Mouse (Mus musculus): ENCODE data around the gene Ddost. TPM values are rescaled to one million over a fixed set of nuclear protein-coding genes. Genes with fewer than 3 reads are reported as not detected.

Ddost gene
- total RNA-seq (2021) = 10 to 100 TPM; 95.5 to 96.8 TPM

GRCm38 (mm10) chr4:138304340-138305104 is at the start of gene Ddost:
Gene Ddost, plus strand, starts transcription at chr4:138304730.
- DNase-seq = peak; percentile 96 to 97

GRCm38 (mm10) chr4:138257116-138257687 is 47.3 kb upstream of the Ddost start:
- DNase-seq = no peak

- DNase-seq = no peak
Observed at GRCm38 (mm10) chr4:138258663-138259062, 45.9 kb upstream of the Ddost start.

DNA sequence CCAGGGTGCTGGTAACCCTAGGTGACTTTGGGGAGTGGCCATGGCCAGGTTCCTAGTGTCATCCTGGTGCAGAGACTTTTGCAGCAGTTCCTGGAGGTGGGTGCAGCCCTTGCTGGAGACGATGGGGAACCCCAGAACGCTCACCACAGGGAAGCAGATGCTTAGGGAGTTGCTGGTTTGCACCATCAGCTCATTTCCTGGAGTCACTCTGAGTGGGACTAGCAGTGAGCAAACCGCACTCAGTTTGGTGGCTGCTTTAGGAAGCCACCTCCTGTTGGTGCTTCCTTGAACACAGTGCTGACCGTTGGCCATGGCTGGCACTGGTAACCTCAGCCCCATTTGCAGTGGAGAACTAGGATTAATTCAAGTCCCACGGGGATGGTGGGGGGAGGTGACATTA is 45.0 kb upstream of the Ddost start:
- no peak for DNase-seq

DNA sequence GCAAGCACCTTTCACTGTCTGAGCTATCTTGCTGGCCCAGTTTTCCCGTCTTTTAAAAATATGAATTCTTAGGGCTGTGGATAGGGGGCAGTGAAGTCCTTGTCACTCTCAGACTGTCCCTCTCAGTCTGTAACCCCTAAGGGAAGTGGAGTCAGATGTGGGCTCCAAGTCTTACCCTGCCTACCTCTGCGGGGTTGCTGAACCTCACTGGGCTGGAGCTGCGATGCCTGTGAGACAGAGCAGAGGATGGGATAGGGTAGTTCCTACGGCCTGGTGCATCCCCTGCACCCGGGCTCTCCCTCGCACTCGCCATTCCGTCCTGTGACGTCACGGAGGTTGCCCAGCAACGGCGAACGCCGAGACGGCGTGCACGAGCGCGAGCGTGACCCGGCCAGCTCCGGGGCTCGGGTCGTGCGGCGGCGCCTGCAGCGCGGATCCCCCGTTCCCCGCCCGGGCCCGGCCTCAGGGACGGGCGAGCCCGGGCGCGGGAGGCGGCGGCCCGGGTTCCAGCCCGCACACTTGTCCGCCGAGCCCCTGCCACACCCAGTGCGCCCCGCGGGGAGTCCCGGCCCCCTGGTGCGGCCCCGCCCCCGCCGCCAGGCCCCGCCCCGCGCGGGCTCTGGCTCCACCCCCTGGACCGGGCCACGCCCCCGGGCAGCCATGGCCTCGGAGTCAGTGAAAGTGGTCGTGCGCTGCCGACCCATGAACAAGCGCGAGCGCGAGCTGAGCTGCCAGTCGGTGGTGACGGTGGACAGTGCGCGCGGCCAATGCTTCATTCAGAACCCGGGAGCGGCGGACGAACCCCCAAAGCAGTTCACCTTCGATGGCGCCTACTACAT is 42.5 kb upstream of the Ddost start:
- peak; percentile 90 for DNase-seq

DNA sequence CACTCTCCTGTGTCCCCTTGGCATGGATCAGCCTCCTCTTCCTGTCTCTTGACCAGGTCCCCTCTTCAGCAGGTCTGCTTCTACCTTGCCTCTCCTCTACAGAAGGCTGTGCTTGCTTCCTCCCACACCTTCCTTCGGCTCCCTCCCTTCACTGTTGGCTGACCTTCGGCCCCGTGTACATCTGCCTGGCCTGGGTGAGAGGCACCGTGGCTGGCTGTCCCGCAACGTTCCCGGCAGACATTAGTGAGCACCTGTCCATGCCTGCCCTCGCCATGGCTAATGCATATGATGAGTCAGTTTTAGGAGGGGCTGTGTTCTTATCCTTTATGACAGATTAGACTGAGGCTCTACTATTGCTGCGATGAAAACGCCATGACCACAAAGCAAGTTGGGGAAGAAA is 36.7 kb upstream of the Ddost start:
- no peak for DNase-seq

- peak; percentile 55 to 64 for DNase-seq
Observed at GRCm38 (mm10) chr4:138272011-138272997, 32.2 kb upstream of the Ddost start.

- DNase-seq = peak in 1 of 2 experiments; percentile 32
Observed at GRCm38 (mm10) chr4:138278346-138278745, 26.2 kb upstream of the Ddost start.

DNA sequence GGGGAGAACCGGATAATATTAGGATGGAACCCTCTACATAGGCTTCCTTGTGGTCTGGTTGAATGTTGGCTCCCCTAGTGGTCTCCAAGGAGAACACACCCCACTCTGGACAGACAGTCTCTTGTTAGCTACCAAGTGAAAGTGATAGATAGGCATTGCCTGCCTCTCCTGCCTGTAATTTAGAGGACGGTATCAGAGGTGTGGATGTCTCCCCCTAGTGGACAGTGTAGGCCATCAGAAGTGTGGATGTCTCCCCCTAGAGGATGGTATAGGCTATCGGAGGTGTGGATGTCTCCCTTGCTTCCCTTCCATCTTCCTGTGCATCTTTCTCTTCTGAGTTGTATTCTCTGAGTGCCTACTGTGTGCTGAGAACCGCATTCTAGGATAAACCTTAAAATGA is 21.7 kb upstream of the Ddost start:
- peak; percentile 45 to 49 for DNase-seq

DNA sequence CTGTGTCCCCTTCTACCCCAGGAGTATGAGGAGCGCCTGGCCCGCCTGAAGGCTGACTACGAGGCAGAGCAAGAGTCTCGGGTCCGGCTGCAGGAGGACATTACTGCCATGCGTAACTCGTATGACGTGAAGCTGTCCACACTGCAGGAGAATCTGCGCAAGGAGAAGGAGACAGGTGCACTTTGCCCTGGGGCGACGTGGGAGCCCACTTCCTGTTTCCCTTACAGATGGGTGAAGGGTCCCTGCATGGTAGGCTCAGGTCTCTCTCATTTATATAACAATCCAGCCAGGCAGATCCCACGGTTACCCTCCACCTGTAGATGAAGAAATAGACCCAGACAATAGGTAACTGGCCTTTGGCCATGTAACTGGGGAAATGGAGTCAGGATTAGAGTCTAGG is 18.1 kb upstream of the Ddost start:
- DNase-seq = no peak

DNA sequence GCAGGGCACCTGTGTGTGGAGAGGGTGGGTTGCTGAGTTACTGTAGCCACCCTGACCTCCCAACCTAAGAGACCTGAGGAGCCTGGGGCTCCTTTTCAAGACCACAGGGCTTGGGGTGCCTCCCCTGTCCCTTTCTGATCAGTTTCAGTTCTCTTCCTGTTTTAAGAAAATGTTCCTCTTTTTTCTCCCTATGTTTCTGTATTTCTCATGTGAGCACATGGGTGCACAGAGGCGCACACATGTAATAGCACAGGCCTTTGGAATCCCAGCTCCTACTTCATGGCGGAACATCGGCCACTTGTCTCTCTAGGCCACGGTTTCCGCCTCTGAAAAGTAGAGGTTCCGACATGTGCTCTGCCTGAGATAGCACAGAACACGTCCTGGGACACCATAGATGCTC is 15.8 kb upstream of the Ddost start:
- DNase-seq = no peak

- no peak for DNase-seq
Observed at GRCm38 (mm10) chr4:138292028-138292427, 12.5 kb upstream of the Ddost start.

DNA sequence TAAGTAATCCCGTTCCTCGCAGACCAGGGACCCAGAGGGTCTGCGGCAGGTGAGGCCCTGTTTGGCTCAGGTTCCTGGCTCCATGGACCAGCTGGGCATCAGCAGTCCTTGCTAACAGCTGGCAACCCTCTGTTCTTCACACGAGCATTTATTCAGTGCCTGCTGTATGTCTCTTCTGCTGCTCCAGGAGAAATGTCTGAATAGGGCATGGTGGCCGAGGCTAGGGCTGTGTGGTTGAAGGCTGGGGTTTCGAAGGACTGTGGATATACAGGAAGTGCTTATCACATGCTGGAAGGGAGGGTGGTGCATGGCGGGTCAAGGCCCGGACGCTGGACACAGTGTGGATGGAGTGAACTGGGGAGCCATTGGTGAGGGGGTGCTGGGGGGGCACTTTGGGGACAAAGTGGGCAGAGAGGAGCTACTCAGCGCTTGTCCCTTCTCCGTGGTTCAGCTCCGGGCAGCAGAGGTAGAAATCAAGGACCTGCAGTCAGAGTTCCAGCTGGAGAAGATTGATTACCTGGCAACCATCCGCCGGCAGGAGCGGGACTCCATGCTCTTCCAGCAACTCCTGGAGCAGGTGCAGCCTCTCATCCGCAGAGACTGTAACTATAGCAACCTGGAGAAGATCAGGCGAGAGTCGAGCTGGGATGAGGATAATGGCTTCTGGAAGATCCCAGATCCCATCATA is 11.1 kb upstream of the Ddost start:
- no peak for DNase-seq

GRCm38 (mm10) chr4:138293949-138294550 is 10.5 kb upstream of the Ddost start:
- no peak for DNase-seq

DNA sequence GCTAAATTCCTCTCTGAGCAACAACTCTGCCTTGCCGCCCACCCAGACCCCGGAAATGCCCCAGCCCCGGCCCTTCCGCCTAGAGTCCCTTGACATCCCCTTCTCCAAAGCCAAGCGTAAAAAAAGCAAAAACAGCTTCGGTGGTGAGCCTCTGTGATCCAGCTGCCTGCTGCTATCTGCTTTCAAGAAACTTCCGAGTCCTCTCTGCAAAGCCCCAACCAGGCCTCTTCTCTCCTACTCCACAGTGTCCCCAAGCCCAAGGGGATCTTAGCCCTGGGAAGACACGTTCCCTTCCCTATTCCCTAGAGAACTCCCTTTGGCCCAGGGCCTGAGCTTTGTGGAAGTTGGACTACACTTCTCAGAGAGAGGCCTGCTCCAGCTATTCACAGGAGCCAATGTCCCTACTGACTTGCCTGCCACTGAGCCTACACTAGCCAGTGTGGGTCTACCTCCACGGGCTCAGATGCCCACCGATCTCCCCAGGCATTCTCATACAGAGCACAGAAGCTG is 3.2 kb upstream of the Ddost start:
- no peak for DNase-seq

DNA sequence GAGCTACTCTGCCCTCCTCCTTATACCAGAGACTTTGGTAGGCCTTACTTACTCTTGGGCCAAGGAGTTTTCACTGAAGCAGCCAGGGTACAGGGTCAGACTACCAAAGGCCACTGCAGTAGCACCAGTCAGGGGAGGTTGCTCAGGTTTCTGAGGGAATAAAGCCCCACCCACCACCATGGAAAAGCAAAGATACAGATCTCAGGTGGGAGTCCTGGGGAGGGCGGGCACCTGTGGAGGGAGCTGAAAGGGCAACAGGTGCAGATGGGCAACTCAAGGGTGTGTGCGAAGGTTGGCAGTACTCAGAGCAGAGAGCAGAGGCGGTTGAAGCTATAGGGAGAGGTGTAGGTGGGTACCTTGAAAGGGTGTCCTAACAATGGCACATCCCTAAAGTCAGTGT is 1.5 kb upstream of the Ddost start:
- DNase-seq = no peak

DNA sequence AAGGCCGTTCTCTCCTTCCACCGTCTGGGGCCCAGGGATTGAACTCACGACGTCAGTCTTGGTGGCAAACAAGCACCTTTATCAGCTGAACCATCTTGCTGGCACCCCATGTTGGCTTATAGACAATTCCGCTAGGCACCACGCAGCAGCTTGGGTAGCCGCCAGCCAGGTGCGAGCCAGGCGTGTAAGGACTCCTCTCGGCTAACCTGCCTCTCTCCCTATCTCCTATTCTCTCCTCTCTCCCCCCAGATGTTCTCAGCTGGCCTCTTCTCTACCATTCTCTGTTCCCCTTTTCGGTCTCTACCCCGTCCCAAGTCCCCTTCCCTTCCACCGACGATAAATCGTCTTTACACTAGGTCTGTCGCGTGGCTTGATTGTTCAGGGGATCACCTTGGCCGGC is 788 bp upstream of the Ddost start:
- no peak for DNase-seq

DNA sequence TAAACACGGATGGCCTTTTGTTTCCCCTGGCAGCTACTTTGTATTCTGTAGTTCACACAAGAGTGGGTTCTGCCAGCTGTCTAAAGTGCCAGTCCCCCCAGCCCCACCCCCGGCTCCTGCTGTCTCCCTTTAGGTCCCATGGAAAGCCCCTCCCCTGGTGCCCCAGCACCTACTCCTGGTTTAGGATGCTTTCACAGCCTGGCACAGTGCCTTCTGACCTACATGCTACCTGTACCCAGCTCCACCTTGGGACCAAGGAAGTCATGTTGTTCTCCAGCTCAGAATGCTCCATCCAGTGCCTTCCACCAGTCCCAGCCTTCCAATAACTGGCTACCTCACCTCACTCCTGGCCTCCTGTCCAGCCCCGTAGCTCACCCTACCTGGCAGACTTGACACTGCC is 2.5 kb downstream of the Ddost start:
- no peak for DNase-seq

GRCm38 (mm10) chr4:138307739-138308138 is 3.2 kb downstream of the Ddost start:
- no peak for DNase-seq

- DNase-seq = no peak
Observed at GRCm38 (mm10) chr4:138310311-138310910, 5.9 kb downstream of the Ddost start.
